Mouse (Mus musculus) midbrain, embryonic 14.5 days (tissue): ENCODE measurements at regions not wholly inside any gene's neighbourhood (a gene's known extent, or its start where the extent isn't known, plus 50 kb on each side); places are given as distances from the start of the nearest gene placed in this dataset.
A peak's percentile ranks its signal among the peaks of the same experiment; 100 is the strongest.

Experiments used
- ATAC-seq: fragments of 200-750 bp; cut with Nextera tagmentation; 2 replicates; pipeline ENCODE4 v1.8.0; 2017; ENCODE audit warnings: moderate number of reproducible peaks, moderate library complexity; ENCODE audit not compliant: low FRiP score, low TSS enrichment
- DNase-seq: peaks from one replicate; pipeline ENCODE4 v3.0.0-alpha.2; 2015
- H3K27ac ChIP-seq: fragments of 300-500 bp; sonication (generic); replicated peaks from 2 replicates; pipeline ENCODE4 v1.5.1; 2014; ENCODE audit warnings: mild to moderate bottlenecking, low read depth, low read length, moderate library complexity
- H3K27me3 ChIP-seq: fragments of 300-500 bp; sonication (generic); 2 replicates; pipeline ENCODE4 v1.6.1; 2014; ENCODE audit warnings: low read length, control low read depth, mixed read lengths; ENCODE audit not compliant: control insufficient read depth, insufficient read depth
- H3K36me3 ChIP-seq: fragments of 300-500 bp; sonication (generic); 2 replicates; pipeline ENCODE4 v1.6.1; 2014; ENCODE audit warnings: low read length, control low read depth; ENCODE audit not compliant: control insufficient read depth, insufficient read depth
- H3K4me1 ChIP-seq: fragments of 300-500 bp; sonication (generic); 2 replicates; pipeline ENCODE4 v1.6.1; 2014; ENCODE audit warnings: mild to moderate bottlenecking, antibody characterized with exemption, low read length, control low read depth; ENCODE audit not compliant: control insufficient read depth, insufficient read depth
- H3K4me2 ChIP-seq: fragments of 300-500 bp; sonication (generic); 2 replicates; pipeline ENCODE4 v1.6.1; 2014; ENCODE audit warnings: mild to moderate bottlenecking, low read length, moderate library complexity
- H3K4me3 ChIP-seq: fragments of 300-500 bp; sonication (generic); replicated peaks from 2 replicates; pipeline ENCODE4 v1.5.1; 2014; ENCODE audit warnings: low read depth, low read length
- H3K9ac ChIP-seq: fragments of 300-500 bp; sonication (generic); replicated peaks from 2 replicates; pipeline ENCODE4 v1.6.1; 2014; ENCODE audit warnings: mild to moderate bottlenecking, low read length, moderate library complexity
- H3K9me3 ChIP-seq: fragments of 300-500 bp; sonication (generic); 2 replicates; pipeline ENCODE4 v1.6.1; 2016; ENCODE audit warnings: low read length, control low read depth, mixed read lengths; ENCODE audit not compliant: control insufficient read depth
- WGBS: fragments of 180-500 bp; shearing (Covaris S2); extraction: QIAGEN DNeasy Blood & Tissue Kit; methylation state at CpG from one replicate; pipeline ENCODE4 v1.1.7; 2014; 5-methylcytosine and 5-hydroxymethylcytosine counted together

DNA sequence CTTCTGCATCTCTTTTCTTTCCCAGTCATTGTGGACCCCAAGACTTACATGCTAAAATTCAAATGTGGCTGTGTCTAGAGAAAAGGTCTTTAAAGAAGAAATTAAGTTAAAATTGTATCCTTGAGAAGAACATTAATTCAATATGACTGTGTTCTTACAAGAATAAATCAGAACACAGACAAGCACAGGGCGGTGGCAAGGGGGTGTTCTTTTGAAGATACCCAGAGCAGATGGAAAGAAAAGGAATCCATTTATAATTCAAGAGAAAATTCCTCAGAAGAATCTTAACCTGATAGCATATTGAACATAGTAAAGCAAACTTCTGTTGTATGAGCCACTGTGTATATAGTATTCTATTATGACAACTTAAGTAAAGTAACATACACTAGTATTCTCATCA is 436.7 kb downstream of the Psat1 start:
- H3K27me3 ChIP-seq: no peaks in the 10 kb centered on the region
- H3K4me3 ChIP-seq: no peak overlapping the region
- H3K9ac ChIP-seq: no peak overlapping the region
- no peak for DNase-seq
- no peak overlapping the region for H3K27ac ChIP-seq
- WGBS: 89% methylated on average over 1 of the region's 1 CpGs
- no peaks in the 10 kb centered on the region for H3K9me3 ChIP-seq
- no peaks in the 10 kb centered on the region for H3K36me3 ChIP-seq
- no peaks in the 10 kb centered on the region for H3K4me1 ChIP-seq
- no peak for ATAC-seq
- no peak overlapping the region for H3K4me2 ChIP-seq

- Histone ChIP-seq H3K4me1 (no peaks in the 10 kb centered on the region; the same call in 1 of the 2 replicates), H3K9me3 (no peaks in the 10 kb centered on the region), H3K27ac (no peak overlapping the region), H3K36me3 (no peaks in the 10 kb centered on the region), H3K9ac (no peak overlapping the region), H3K4me3 (no peak overlapping the region), H3K4me2 (no peak overlapping the region), H3K27me3 (no peaks in the 10 kb centered on the region)
- DNase-seq (peak; percentile 8), ATAC-seq (no peak)
- 46% methylated on average over 1 of the region's 1 CpGs for WGBS
Measured at GRCm38 (mm10) chr19:15502985-15503354, 444.2 kb downstream of the Psat1 start.

DNA sequence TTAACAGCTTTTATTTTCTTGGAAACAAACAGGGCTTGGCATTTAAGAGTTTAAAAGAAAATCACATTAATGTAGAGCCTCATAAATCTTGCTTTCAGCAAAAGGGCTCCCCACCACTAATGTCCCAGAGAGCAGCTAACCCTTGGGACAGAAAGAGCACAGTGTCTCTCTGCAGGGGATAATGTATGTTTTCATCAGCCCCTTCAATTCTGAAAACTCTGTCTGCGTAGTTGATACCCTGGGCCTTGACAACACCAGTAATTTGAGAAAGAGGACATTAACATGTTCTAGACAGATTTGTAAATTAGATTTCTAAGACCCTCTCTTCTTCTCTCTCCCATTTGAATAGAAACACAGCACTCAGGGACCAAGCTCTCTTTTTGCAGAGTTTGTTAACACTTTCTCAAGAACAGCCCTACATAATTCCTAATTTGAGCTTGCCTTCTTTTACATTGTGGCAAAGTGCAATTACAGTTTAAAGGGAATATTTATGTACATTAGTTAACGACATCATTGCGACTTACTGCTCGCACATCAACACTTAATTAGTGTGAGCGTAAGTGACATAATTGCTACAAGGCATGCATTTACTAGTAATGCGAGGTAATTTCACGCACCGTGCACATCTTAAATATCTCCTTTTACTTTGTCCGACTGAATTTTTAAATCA is 444.7 kb downstream of the Psat1 start:
- Histone ChIP-seq H3K36me3 (no peaks in the 10 kb centered on the region), H3K4me2 (no peak overlapping the region), H3K4me1 (no peaks in the 10 kb centered on the region; the same call in 1 of the 2 replicates), H3K27me3 (no peaks in the 10 kb centered on the region), H3K27ac (no peak overlapping the region), H3K9me3 (no peaks in the 10 kb centered on the region), H3K9ac (no peak overlapping the region), H3K4me3 (no peak overlapping the region)
- 50% methylated on average over 9 of the region's 9 CpGs for WGBS
- DNase-seq (peak; percentile 35), ATAC-seq (no peak)

- Histone ChIP-seq H3K9ac (no peak overlapping the region), H3K27ac (no peak overlapping the region), H3K9me3 (no peaks in the 10 kb centered on the region), H3K4me2 (no peak overlapping the region), H3K4me1 (no peaks in the 10 kb centered on the region), H3K36me3 (no peaks in the 10 kb centered on the region), H3K27me3 (no peaks in the 10 kb centered on the region), H3K4me3 (no peak overlapping the region)
- ATAC-seq (no peak), DNase-seq (no peak)
- 93% methylated on average over 1 of the region's 1 CpGs for WGBS
Measured at GRCm38 (mm10) chr19:15495532-15495931, 451.6 kb downstream of the Psat1 start.

DNA sequence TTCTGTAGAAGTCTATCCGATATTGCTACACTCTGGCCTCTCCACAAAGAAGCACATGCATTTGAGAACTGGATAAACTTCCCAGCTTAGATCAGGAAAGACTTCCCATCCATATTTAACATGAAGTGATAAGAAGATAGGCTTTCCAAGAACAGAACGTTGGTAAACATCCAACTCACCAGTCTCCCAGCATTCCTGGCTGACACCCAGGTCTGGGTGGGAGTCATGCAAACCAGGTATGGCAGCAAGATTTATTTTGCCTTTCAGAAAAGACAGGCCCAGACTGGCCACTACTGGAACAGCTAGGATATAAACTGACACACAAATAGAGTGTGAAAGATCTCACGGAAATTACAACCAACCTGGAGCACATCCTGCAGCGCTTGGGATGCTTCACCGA is 459.6 kb downstream of the Psat1 start:
- no peak for DNase-seq

DNA sequence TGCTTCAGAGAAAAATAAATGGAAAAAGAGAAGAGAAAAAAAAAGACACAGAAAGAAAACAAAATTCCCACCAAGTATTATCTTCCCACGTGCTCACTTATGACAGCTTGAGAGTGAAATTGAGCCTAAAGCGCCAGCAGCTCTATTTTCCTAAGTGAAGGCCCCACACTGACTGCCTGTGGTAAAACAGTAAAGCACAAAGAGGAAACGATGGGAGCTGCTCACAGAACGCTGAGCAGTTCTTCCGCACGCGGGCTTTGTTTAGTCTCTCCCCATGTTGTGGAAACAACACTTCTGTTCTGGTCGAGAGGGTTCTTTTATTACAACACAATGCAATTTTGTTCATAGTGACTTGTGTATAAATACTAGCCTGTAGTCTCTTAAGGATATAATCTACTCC is 465.5 kb downstream of the Psat1 start:
- no peak for ATAC-seq
- no peak overlapping the region for H3K4me2 ChIP-seq
- peak; percentile 58 for DNase-seq
- no peaks in the 10 kb centered on the region for H3K9me3 ChIP-seq
- no peak overlapping the region for H3K27ac ChIP-seq
- WGBS: 25% methylated on average over 8 of the region's 8 CpGs
- H3K4me1 ChIP-seq: no peaks in the 10 kb centered on the region
- no peaks in the 10 kb centered on the region for H3K27me3 ChIP-seq
- H3K4me3 ChIP-seq: no peak overlapping the region
- no peaks in the 10 kb centered on the region for H3K36me3 ChIP-seq
- H3K9ac ChIP-seq: no peak overlapping the region

More for the DNA sequence above, 459.6 kb downstream of the Psat1 start:
- H3K4me2 ChIP-seq: no peak overlapping the region
- no peaks in the 10 kb centered on the region for H3K9me3 ChIP-seq
- no peak overlapping the region for H3K9ac ChIP-seq
- no peaks in the 10 kb centered on the region for H3K27me3 ChIP-seq
- no peak overlapping the region for H3K27ac ChIP-seq
- no peaks in the 10 kb centered on the region for H3K4me1 ChIP-seq
- no peaks in the 10 kb centered on the region for H3K36me3 ChIP-seq
- no peak overlapping the region for H3K4me3 ChIP-seq
- WGBS: 94% methylated on average over 5 of the region's 5 CpGs
- no peak for ATAC-seq

DNA sequence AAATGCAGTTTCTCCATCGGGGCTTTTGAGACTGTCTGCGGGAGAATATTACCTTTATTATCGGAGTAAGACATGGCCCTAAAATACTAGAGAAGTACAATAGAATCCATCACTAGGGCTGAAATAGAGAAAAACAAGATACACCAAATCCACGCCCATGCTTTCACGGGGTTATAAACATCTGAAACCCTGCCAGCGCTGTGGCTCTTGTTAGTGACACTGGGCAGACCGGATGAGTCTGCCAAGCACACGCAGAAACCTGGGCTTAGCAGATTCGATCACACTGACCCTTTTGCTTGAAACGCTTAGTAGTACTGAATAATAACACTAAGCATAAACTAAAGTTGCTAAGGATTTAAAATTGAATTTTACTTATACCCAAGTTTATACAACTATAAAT is 477.6 kb downstream of the Psat1 start:
- no peaks in the 10 kb centered on the region for H3K9me3 ChIP-seq
- H3K4me2 ChIP-seq: no peak overlapping the region
- DNase-seq: peak; percentile 27
- H3K4me1 ChIP-seq: no peaks in the 10 kb centered on the region
- no peaks in the 10 kb centered on the region for H3K36me3 ChIP-seq
- no peak overlapping the region for H3K27ac ChIP-seq
- no peaks in the 10 kb centered on the region for H3K27me3 ChIP-seq
- H3K9ac ChIP-seq: no peak overlapping the region
- 82% methylated on average over 10 of the region's 10 CpGs for WGBS
- H3K4me3 ChIP-seq: no peak overlapping the region
- no peak for ATAC-seq

GRCm38 (mm10) chr19:15466713-15467112 is 480.4 kb downstream of the Psat1 start:
- no peaks in the 10 kb centered on the region for H3K4me1 ChIP-seq
- DNase-seq (no peak), ATAC-seq (no peak)
- H3K27me3 ChIP-seq: no peaks in the 10 kb centered on the region
- no peak overlapping the region for H3K27ac ChIP-seq
- H3K4me2 ChIP-seq: no peak overlapping the region
- H3K4me3 ChIP-seq: no peak overlapping the region
- WGBS: 90% methylated on average over 8 of the region's 8 CpGs
- no peaks in the 10 kb centered on the region for H3K9me3 ChIP-seq
- H3K9ac ChIP-seq: no peak overlapping the region
- no peaks in the 10 kb centered on the region for H3K36me3 ChIP-seq

DNA sequence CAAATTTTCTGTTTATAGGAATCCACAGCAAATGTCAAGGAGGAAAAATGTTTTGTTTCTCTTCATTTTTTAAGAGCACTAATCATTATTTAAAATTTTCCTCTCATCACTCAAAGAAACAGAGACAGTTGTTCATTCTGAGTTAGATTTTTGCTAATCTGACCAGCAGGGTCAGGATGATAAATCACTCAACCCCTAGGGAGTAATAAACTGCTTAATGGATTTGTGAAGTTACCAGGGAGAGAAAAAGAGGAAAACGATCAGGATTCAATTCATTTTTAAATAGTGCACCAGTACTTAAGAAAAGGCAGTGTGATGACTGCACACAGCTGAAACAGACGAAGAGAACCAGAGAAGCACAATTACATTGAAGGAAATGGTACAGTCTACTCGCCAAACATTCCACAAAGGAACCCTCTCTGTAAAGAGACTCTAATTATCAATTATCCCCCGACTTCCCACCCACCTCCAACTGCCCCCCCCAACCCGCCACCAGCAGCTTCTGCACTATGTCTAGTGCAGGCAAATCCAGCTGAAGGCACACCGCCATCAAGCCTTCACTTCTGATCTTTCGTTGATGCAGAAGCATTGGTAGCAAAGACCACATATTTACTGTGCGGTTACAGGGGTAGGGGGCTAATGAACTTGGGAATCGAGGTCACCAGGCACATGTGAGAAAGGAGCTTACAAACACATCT is 481.9 kb downstream of the Psat1 start:
- no peaks in the 10 kb centered on the region for H3K36me3 ChIP-seq
- DNase-seq (peak; percentile 11), ATAC-seq (no peak)
- H3K4me2 ChIP-seq: no peak overlapping the region
- H3K27me3 ChIP-seq: no peaks in the 10 kb centered on the region
- no peak overlapping the region for H3K4me3 ChIP-seq
- no peaks in the 10 kb centered on the region for H3K4me1 ChIP-seq
- WGBS: 66% methylated on average over 9 of the region's 9 CpGs
- H3K9ac ChIP-seq: no peak overlapping the region
- no peak overlapping the region for H3K27ac ChIP-seq
- no peaks in the 10 kb centered on the region for H3K9me3 ChIP-seq
